Mouse (Mus musculus) T-cell, adult 2 months (primary cell): ENCODE measurements around the gene Ank3.
"Not testable (repeated sequence)": the region's sequence is repeated elsewhere in the genome, so short reads cannot be mapped to it uniquely, and the experiment has no call there.

ENCODE experiments used
- DNase-seq: peaks from one replicate; pipeline ENCODE4 v3.0.0; 2022; ENCODE audit warnings: low spot score

Gene Ank3

GRCm38 (mm10) chr10:69904321-69904720 is 505.7 kb downstream of the Ank3 start:
- no peak for DNase-seq

GRCm38 (mm10) chr10:69907795-69908764 is 509.5 kb downstream of the Ank3 start:
- no peak for DNase-seq

GRCm38 (mm10) chr10:69909856-69910255 is 511.3 kb downstream of the Ank3 start:
- no peak for DNase-seq

- not testable (repeated sequence) for DNase-seq
Observed at GRCm38 (mm10) chr10:69910304-69910703, 511.7 kb downstream of the Ank3 start.

GRCm38 (mm10) chr10:69910726-69911125 is 512.2 kb downstream of the Ank3 start:
- DNase-seq: not testable (repeated sequence)

GRCm38 (mm10) chr10:69915566-69915965 is 517.0 kb downstream of the Ank3 start:
- DNase-seq: no peak

GRCm38 (mm10) chr10:69916205-69916604 is 517.6 kb downstream of the Ank3 start:
- DNase-seq: no peak

- DNase-seq: no peak
Observed at GRCm38 (mm10) chr10:69916689-69917435, 518.3 kb downstream of the Ank3 start.

GRCm38 (mm10) chr10:69917711-69918110 is 519.1 kb downstream of the Ank3 start:
- no peak for DNase-seq

GRCm38 (mm10) chr10:69918461-69919151 is 520.0 kb downstream of the Ank3 start:
- DNase-seq: no peak

- no peak for DNase-seq
Observed at GRCm38 (mm10) chr10:69919152-69919492, 520.5 kb downstream of the Ank3 start.

GRCm38 (mm10) chr10:69919746-69920145 is 521.2 kb downstream of the Ank3 start:
- no peak for DNase-seq

- no peak for DNase-seq
Observed at GRCm38 (mm10) chr10:69922076-69922475, 523.5 kb downstream of the Ank3 start.

- no peak for DNase-seq
Observed at GRCm38 (mm10) chr10:69923801-69924200, 525.2 kb downstream of the Ank3 start.

- no peak for DNase-seq
Observed at GRCm38 (mm10) chr10:69924321-69924720, 525.7 kb downstream of the Ank3 start.

- no peak for DNase-seq
Observed at GRCm38 (mm10) chr10:69924845-69925244, 526.3 kb downstream of the Ank3 start.

- DNase-seq: no peak
Observed at GRCm38 (mm10) chr10:69925285-69926157, 526.9 kb downstream of the Ank3 start.

GRCm38 (mm10) chr10:69926158-69926882 is 527.7 kb downstream of the Ank3 start:
- no peak for DNase-seq

- DNase-seq: no peak
Observed at GRCm38 (mm10) chr10:69927012-69927411, 528.4 kb downstream of the Ank3 start.

GRCm38 (mm10) chr10:69928358-69928757 is 529.8 kb downstream of the Ank3 start:
- DNase-seq: no peak

- DNase-seq: no peak
Observed at GRCm38 (mm10) chr10:69930503-69930902, 531.9 kb downstream of the Ank3 start.
